Mouse (Mus musculus): ENCODE measurements at regions not wholly inside any gene's neighbourhood (a gene's known extent, or its start where the extent isn't known, plus 50 kb on each side); places are given as distances from the start of the nearest gene placed in this dataset.
A peak's percentile ranks its signal among the peaks of the same experiment; 100 is the strongest.
"Not testable (repeated sequence)": the region's sequence is repeated elsewhere in the genome, so short reads cannot be mapped to it uniquely, and the experiment has no call there.

GRCm38 (mm10) chr10:96188168-96188567 lies 51.8 kb downstream of the Gm5426 start:
- DNase-seq (ENCODE audit: low read depth, low spot score), result no peak

GRCm38 (mm10) chr10:96190168-96190987 lies 54.0 kb downstream of the Gm5426 start:
- DNase-seq (ENCODE audit: low read depth, low spot score), result no peak

- DNase-seq (ENCODE audit: low read depth, low spot score), result peak; percentile 84
Observed at GRCm38 (mm10) chr10:96200932-96201641, 64.7 kb downstream of the Gm5426 start.

- DNase-seq (ENCODE audit: low read depth, low spot score), result peak; percentile 51
Observed at GRCm38 (mm10) chr10:96201891-96202290, 65.5 kb downstream of the Gm5426 start.

GRCm38 (mm10) chr10:96202871-96203270 lies 66.5 kb downstream of the Gm5426 start:
- DNase-seq (ENCODE audit: low read depth, low spot score), result no peak

- peak; percentile 63 for DNase-seq (ENCODE audit: low read depth, low spot score)
Observed at GRCm38 (mm10) chr10:96204198-96204597, 67.8 kb downstream of the Gm5426 start.

- DNase-seq (ENCODE audit: low read depth, low spot score), result no peak
Observed at GRCm38 (mm10) chr10:96209171-96209570, 72.8 kb downstream of the Gm5426 start.

GRCm38 (mm10) chr10:96211189-96211588 lies 74.8 kb downstream of the Gm5426 start:
- no peak for DNase-seq (ENCODE audit: low read depth, low spot score)

- peak; percentile 87 for DNase-seq (ENCODE audit: low read depth, low spot score)
Observed at GRCm38 (mm10) chr10:96213876-96214275, 77.5 kb downstream of the Gm5426 start.

- DNase-seq (ENCODE audit: low read depth, low spot score), result no peak
Observed at GRCm38 (mm10) chr10:96214285-96214684, 77.9 kb downstream of the Gm5426 start.

- peak; percentile 65 for DNase-seq (ENCODE audit: low read depth, low spot score)
Observed at GRCm38 (mm10) chr10:96214946-96215345, 78.5 kb downstream of the Gm5426 start.

GRCm38 (mm10) chr10:96220731-96221130 lies 84.3 kb downstream of the Gm5426 start:
- no peak for DNase-seq (ENCODE audit: low read depth, low spot score)

GRCm38 (mm10) chr10:96230391-96230790 lies 94.0 kb downstream of the Gm5426 start:
- no peak for DNase-seq (ENCODE audit: low read depth, low spot score)

- DNase-seq (ENCODE audit: low read depth, low spot score), result no peak
Observed at GRCm38 (mm10) chr10:96231309-96231708, 94.9 kb downstream of the Gm5426 start.

- no peak for DNase-seq (ENCODE audit: low read depth, low spot score)
Observed at GRCm38 (mm10) chr10:96232889-96233288, 96.5 kb downstream of the Gm5426 start.

- no peak for DNase-seq (ENCODE audit: low read depth, low spot score)
Observed at GRCm38 (mm10) chr10:96234564-96235412, 98.4 kb downstream of the Gm5426 start.

GRCm38 (mm10) chr10:96236031-96236430 lies 99.6 kb downstream of the Gm5426 start:
- DNase-seq (ENCODE audit: low read depth, low spot score), result not testable (repeated sequence)

- DNase-seq (ENCODE audit: low read depth, low spot score), result no peak
Observed at GRCm38 (mm10) chr10:96236777-96237373, 100.5 kb downstream of the Gm5426 start.

GRCm38 (mm10) chr10:96237572-96238130 lies 101.2 kb downstream of the Gm5426 start:
- no peak for DNase-seq (ENCODE audit: low read depth, low spot score)

- DNase-seq (ENCODE audit: low read depth, low spot score), result peak; percentile 27
Observed at GRCm38 (mm10) chr10:96238251-96238650, 101.8 kb downstream of the Gm5426 start.

GRCm38 (mm10) chr10:96238850-96239249 lies 102.4 kb downstream of the Gm5426 start:
- DNase-seq (ENCODE audit: low read depth, low spot score), result no peak

Measured in CD4-positive helper T cell, adult 2 months (primary cell).